Mouse (Mus musculus): Measurements from ENCODE around the gene Mthfsd.

- TF ChIP-seq MAFK (IDR thresholded peaks at IDR 0.05; ENCODE audit: insufficient read depth, low read depth, low read length) (no peak), ZNF384 (IDR thresholded peaks at IDR 0.05; ENCODE audit: low read depth, low read length) (no peak), CHD2 (IDR thresholded peaks at IDR 0.05; ENCODE audit: low read depth, low read length) (no peak)
Observed at GRCm38 (mm10) chr8:121104049-121104818, 4.0 kb downstream of the Mthfsd start.
